In genomic region chr16:5307249-5307605, GRCm38 (mm10) we compare ENCODE assay signal across 8 mouse cellular contexts. TPM values are rescaled to one million over a fixed set of nuclear protein-coding genes. Genes with fewer than 3 reads are reported as not detected.
DNase-seq lines count a peak whose midpoint lies in the region; ATAC-seq and TF ChIP-seq lines count a peak whose summit lies in the region.

No protein-coding gene starts in this region.

- ATAC-seq in embryonic facial prominence, embryonic 14.5 days (ENCODE audit: low read depth): peak; percentile 15; the same call in 1 of the 2 replicates
- ATAC-seq in intestine, embryonic 14.5 days (replicated peaks; ENCODE audit: low FRiP score, low TSS enrichment, low read depth): 0 out of 2 replicates have a peak, but pooled peaks have one; percentile 5
- 0 out of 2 replicates have a peak, but pooled peaks have one; percentile 19 for ATAC-seq in neural tube, embryonic 13.5 days (ENCODE audit: low read depth)

- intact Hi-C loops in left cerebral cortex, adult 2 months (cut with DNase I): loop anchor here (2.0 to 10.0 kb wide), 3 partner anchors 230 to 1172 kb away; no protein-coding TSS in a partner anchor
- intact Hi-C loops in left cerebral cortex, postnatal 25 days (cut with DNase I): loop anchor here (1.0 to 10.0 kb wide), 3 partner anchors 99 to 708 kb away; no protein-coding TSS in a partner anchor

- peaks cover 14% of the 10 kb centered on the region for H3K27me3 ChIP-seq in embryonic facial prominence, embryonic 14.5 days (replicated peaks; ENCODE audit: control insufficient read depth, insufficient read depth, low read length)
- H3K27me3 ChIP-seq in intestine, embryonic 14.5 days (replicated peaks; ENCODE audit: control insufficient read depth, insufficient read depth, low read length): 0 out of 2 replicates have a peak, but pooled peaks cover 12% of the 10 kb centered on the region
- H3K27me3 ChIP-seq in neural tube, embryonic 13.5 days: peaks cover 14% of the 10 kb centered on the region
- no peaks in the 10 kb centered on the region; the same call in 1 of the 2 replicates for H3K27me3 ChIP-seq in kidney, adult 2 months (replicated peaks; ENCODE audit: control insufficient read depth, insufficient read depth, low read length)

- H3K9me3 ChIP-seq in embryonic facial prominence, embryonic 14.5 days (ENCODE audit: control insufficient read depth, low read length): no peaks in the 10 kb centered on the region
- H3K9me3 ChIP-seq in intestine, embryonic 14.5 days (ENCODE audit: control insufficient read depth, low read length): no peaks in the 10 kb centered on the region
- H3K9me3 ChIP-seq in neural tube, embryonic 13.5 days: no peaks in the 10 kb centered on the region

- WGBS in embryonic facial prominence, embryonic 14.5 days: 67% methylated on average over 7 of the region's 7 CpGs
- 68% methylated on average over 7 of the region's 7 CpGs for WGBS in intestine, embryonic 14.5 days
- WGBS in neural tube, embryonic 13.5 days: 74% methylated on average over 7 of the region's 7 CpGs
- 73% methylated on average over 7 of the region's 7 CpGs for WGBS in kidney, adult 2 months

- no peak for TF ChIP-seq CTCF in left cerebral cortex, adult 2 months (IDR thresholded peaks at IDR 0.05)
- TF ChIP-seq CTCF in kidney, adult 2 months (conservative IDR thresholded peaks at IDR 0.05; ENCODE audit: insufficient read depth, insufficient read length, low read depth, low read length): no peak

- no peaks in the 10 kb centered on the region for H3K36me3 ChIP-seq in embryonic facial prominence, embryonic 14.5 days (ENCODE audit: control insufficient read depth, insufficient read depth, low read length)
- no peaks in the 10 kb centered on the region for H3K36me3 ChIP-seq in intestine, embryonic 14.5 days (ENCODE audit: control insufficient read depth, insufficient read depth, low read length)
- no peaks in the 10 kb centered on the region for H3K36me3 ChIP-seq in neural tube, embryonic 13.5 days
- H3K36me3 ChIP-seq in kidney, adult 2 months (ENCODE audit: control insufficient read depth, insufficient read depth, low read length): no peaks in the 10 kb centered on the region

- no peak overlapping the region for H3K27ac ChIP-seq in left cerebral cortex, adult 2 months
- no peak overlapping the region for H3K27ac ChIP-seq in embryonic facial prominence, embryonic 14.5 days (replicated peaks; ENCODE audit: low read depth, low read length)
- no peak overlapping the region for H3K27ac ChIP-seq in intestine, embryonic 14.5 days (ENCODE audit: low read depth)
- H3K27ac ChIP-seq in neural tube, embryonic 13.5 days (replicated peaks): no peak overlapping the region
- H3K27ac ChIP-seq in kidney, adult 2 months (ENCODE audit: insufficient read depth, low read depth, low read length): no peak overlapping the region

- TF ChIP-seq POLR2A in kidney, adult 2 months (IDR thresholded peaks at IDR 0.05; ENCODE audit: low read depth, low read length): no peak

- no peak for DNase-seq in left cerebral cortex, adult 2 months (ENCODE audit: extremely low spot score in 1 of 2, low spot score in 2 of 2)
- DNase-seq in left cerebral cortex, postnatal 25 days (ENCODE audit: low spot score in 2 of 2): no peak
- no peak for DNase-seq in embryonic facial prominence, embryonic 14.5 days (ENCODE audit: low spot score)
- DNase-seq in intestine, embryonic 14.5 days (ENCODE audit: low spot score): no peak
- no peak for DNase-seq in urinary bladder, adult 2 months (ENCODE audit: low spot score)
- no peak for DNase-seq in kidney, adult 2 months
- no peak for DNase-seq in cerebellum, postnatal 25 days

- peak overlapping the region; percentile 48 for H3K4me3 ChIP-seq in left cerebral cortex, adult 2 months
- H3K4me3 ChIP-seq in embryonic facial prominence, embryonic 14.5 days (ENCODE audit: low read depth, low read length): peak overlapping the region; percentile 42
- peak overlapping the region; percentile 20; the same call in 1 of the 2 replicates for H3K4me3 ChIP-seq in intestine, embryonic 14.5 days (ENCODE audit: low read depth, low read length)
- peak overlapping the region; percentile 46 for H3K4me3 ChIP-seq in neural tube, embryonic 13.5 days
- no peak overlapping the region for H3K4me3 ChIP-seq in kidney, adult 2 months (ENCODE audit: insufficient read depth, low read depth, low read length)

- peak overlapping the region; percentile 93 for H3K4me2 ChIP-seq in embryonic facial prominence, embryonic 14.5 days (ENCODE audit: low read depth, low read length)
- peak overlapping the region; percentile 52 for H3K4me2 ChIP-seq in intestine, embryonic 14.5 days (ENCODE audit: low read length)
- peak overlapping the region; percentile 91 for H3K4me2 ChIP-seq in neural tube, embryonic 13.5 days

- no peaks in the 10 kb centered on the region for H3K4me1 ChIP-seq in embryonic facial prominence, embryonic 14.5 days (ENCODE audit: control insufficient read depth, insufficient read depth, low read length)
- no peaks in the 10 kb centered on the region for H3K4me1 ChIP-seq in intestine, embryonic 14.5 days (replicated peaks; ENCODE audit: control insufficient read depth, insufficient read depth, low read length)
- peaks cover 6% of the 10 kb centered on the region; the same call in 1 of the 2 replicates for H3K4me1 ChIP-seq in neural tube, embryonic 13.5 days (replicated peaks)
- H3K4me1 ChIP-seq in kidney, adult 2 months (ENCODE audit: control insufficient read depth, insufficient read depth, low read length): no peaks in the 10 kb centered on the region

- peak overlapping the region; percentile 62 for H3K9ac ChIP-seq in embryonic facial prominence, embryonic 14.5 days (ENCODE audit: low read depth, low read length)
- no peak overlapping the region for H3K9ac ChIP-seq in intestine, embryonic 14.5 days (ENCODE audit: low read length)
- peak overlapping the region; percentile 78 for H3K9ac ChIP-seq in neural tube, embryonic 13.5 days

RNA-seq across cellular contexts. Expression of gene Eef2kmt, which starts 51.4 kb away (rescaled TPM):
- total RNA-seq in left cerebral cortex, adult 2 months (2021): 1 to 10 TPM; 2.0 to 4.7 TPM
- 1 to 10 TPM; 3.0 to 3.8 TPM for total RNA-seq in left cerebral cortex, postnatal 25 days (2021)
- 25.5 and 32.2 TPM in 2 replicates for polyA plus RNA-seq in embryonic facial prominence, embryonic 14.5 days (2014; fragmentation: Nextera tagmentation; extraction: Ambion mirVana)
- 42.1 and 42.8 TPM in 2 replicates for polyA plus RNA-seq in intestine, embryonic 14.5 days (2014; fragmentation: Nextera tagmentation; extraction: Ambion mirVana)
- polyA plus RNA-seq in neural tube, embryonic 13.5 days (2015; fragmentation: Nextera tagmentation; extraction: Ambion mirVana): 5.5 and 8.8 TPM in 2 replicates
- 34.0 and 41.0 TPM in 2 replicates for polyA plus RNA-seq in urinary bladder, adult 2 months (2012; rRNA removed)
- polyA plus RNA-seq in kidney, adult 2 months (2012; rRNA removed): 59.1 and 68.1 TPM in 2 replicates
